Mouse (Mus musculus) skeletal muscle tissue, adult 2 months (tissue): Measurements from ENCODE around the gene Med16.
"Not testable (repeated sequence)": the region's sequence is repeated elsewhere in the genome, so short reads cannot be mapped to it uniquely, and the experiment has no call there.

Experiments used
- DNase-seq: peaks from one replicate; pipeline ENCODE4 v3.0.0-alpha.2; 2012; ENCODE audit warnings: low read depth, low spot score

The Med16 gene

DNA sequence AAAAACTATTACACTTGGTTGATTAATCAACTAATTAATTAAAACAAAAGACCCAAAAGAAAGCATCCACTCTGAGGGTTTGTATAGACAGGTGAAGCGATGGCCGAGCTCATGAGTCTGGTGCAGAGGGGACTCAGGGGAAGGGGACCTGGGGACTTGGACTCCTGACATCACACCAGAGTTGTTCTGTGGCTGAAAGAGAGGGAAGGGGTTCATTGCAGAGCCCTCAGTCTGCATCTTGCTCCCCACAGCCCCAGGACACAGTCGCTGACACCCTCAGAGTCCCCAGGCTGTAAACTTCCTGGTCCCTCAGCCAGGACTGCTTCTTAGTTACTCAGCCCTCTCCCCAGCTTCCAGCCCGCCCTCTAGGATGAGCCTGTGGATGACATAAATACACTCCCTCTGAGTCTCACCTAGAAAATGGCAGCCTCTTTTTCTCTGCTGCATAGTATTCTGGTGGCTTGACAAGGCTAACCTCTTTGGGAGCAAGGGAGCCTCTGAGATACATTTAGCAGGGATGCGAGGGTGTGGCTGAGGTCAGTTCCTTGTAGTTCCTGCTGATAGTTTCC, 8.9 kb upstream of the Med16 start:
- DNase-seq: no peak

DNA sequence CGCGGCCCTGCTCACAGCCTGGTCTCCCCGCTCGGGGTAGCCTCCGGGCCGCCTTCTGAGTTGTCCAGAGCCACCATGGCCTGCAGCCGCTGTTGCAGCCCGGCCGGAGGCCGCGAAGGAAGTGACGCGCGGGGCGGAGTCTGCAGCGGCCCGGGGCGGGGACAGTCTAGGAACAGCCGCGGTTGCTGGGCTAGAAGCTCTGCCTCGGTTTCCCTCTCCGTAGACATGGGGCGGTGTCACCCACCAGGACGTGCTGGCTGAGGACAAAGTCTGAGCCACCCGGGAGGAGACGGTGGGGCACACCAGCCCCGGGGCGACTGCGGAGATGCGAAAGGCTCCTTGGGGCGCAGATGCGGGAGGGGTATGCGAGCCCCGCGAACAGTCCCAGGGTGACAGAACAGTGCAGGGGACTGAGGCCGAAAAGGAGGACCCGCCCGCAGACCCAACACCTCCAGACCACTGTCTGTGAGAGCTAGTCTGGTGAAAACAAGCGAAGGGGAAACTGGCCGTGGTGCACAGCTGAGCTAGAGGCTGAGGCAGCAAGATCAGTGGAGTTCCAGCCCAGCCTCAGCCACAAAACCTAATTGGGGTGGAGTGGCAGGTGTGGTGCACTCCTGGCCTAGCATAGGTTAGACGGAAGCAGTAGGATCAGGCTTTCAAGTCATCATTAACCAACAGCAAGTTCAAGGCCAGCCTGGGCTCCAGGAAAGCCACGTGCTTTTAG, 8.2 kb upstream of the Med16 start, which contains the start of gene Kiss1r:
TSS of gene Kiss1r (plus strand) at position 164 of the 724 bp plus-strand sequence.
- peak; percentile 57 for DNase-seq

DNA sequence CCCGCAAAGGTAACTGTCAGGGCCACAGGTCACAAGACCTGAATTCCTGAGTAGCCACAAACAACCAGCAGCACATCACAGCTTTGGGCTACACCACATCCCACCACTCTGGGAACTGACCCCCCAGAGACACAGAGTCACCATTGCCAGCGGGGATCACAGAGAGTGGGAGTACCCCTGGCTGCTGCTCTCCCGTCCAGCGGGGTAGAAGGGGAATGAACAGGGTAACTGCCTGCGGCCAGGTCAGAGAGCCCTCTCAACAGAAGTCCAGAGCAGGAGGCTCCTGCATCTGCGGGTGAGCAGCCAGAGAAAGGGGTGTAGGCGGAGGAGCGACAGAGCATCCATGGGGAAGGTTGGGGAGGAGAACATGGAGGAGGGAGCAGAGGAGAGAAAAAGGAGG, 7.4 kb upstream of the Med16 start:
- no peak for DNase-seq

DNA sequence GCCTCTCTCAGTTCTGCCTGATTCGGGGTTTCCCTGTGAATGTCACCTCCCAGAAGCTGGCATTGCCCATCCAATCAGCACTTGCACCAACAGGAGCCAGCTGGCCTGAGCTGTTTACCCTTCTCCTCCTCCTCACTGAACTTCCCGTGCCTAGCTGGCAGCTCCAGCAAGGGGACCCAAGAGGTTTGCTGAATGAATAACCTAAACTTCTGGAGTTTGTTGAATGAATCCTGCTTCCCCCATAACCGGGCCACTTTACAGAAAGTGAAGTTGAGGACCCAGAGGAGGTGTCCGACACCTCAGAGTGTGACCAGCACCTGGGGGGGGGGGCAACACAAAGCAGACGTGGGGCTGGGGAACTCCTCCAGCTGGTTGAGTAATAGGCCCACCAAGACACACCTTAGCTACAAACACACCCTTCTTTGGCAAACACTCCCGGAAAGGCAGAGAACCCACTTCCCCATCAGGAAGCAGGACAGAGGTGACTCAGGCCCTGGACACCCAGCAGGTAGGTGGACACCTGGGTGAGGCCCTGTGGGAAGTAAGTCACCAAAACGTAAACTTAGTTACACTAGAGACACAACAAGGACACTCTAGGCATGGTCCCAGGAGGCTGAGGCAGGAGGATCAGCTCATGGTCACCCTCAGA, 6.3 kb upstream of the Med16 start:
- no peak for DNase-seq

DNA sequence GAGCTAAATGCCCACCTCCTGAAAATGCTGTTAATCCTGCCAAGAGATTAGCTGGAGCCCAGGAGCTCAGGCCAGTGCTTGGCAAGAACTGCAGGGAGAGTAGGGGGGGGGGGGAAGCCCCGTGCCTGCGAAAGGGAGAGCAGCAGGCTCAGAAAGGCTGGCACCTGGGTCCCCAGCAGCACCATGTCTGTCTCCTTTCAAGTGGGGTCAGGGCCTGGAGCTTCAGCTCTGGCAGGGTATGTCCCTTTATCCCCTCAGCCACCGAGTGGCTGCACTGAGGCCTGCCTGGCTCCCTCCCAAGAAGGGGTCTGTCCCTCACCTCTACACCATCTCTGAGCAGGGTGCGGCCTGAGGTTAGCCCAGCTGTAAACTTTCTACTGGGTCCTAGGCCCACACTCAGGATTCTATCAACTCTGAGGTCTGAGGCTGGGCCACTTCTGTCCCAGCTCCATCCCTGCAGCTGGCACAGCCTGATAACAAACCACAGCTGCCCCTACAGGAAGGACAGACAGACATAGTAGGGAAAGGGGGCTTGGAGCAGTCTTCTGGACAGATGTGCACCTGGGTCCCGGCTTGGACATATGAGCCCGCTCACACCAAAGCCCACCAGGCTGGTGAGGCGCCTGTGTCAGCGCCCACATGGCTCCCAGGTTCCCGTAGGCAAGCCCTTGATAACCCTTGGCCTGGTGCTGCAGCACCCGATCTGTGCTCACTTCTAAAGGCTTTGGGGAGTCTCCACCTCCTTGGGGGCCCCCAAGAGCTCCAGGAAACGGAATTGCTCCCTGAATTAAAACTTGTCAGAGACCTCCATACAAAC, 5.6 kb upstream of the Med16 start:
- no peak for DNase-seq

DNA sequence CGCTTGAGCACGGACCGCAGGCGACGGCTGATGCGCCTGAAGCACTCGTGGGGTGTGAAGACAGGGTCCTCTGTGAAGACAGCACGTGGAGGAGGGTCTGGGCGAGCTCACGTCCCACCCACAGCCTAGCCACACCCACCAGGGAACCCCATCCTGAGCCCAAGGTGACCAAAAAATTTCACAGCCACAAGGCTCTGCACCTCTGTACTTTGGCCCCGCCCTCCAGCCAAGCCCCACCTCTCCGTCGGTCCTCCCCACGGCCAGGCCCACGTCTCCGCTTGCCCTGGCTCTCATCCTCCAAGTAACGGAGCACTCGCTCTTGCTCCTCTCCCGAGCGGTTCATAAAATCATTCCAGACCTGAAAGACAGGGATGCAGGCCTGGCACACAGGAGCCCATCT, 3.7 kb upstream of the Med16 start:
- no peak for DNase-seq

DNA sequence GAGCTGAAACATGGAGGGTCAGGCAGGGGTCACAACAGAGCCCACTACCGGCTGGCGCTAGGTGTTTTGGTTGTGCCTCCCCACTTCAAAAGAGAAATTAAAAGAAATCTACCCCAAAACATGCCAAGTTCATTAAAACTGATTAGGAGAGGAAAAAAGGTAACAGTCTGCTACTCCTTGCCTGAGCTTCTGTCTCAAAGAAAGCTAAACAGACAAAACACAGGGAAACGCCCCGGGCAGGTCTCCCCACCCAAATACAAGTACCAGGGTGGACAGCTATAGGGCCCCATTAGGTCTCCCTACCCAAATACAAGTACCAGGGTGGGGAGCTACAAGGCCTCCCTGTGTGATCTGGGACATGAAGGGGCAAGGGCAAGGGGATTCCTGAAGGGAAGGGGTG, 1.8 kb upstream of the Med16 start, which contains the start of gene Gm26602:
TSS of gene Gm26602 (plus strand) at position 301 of the 400 bp plus-strand sequence.
- DNase-seq: no peak

DNA sequence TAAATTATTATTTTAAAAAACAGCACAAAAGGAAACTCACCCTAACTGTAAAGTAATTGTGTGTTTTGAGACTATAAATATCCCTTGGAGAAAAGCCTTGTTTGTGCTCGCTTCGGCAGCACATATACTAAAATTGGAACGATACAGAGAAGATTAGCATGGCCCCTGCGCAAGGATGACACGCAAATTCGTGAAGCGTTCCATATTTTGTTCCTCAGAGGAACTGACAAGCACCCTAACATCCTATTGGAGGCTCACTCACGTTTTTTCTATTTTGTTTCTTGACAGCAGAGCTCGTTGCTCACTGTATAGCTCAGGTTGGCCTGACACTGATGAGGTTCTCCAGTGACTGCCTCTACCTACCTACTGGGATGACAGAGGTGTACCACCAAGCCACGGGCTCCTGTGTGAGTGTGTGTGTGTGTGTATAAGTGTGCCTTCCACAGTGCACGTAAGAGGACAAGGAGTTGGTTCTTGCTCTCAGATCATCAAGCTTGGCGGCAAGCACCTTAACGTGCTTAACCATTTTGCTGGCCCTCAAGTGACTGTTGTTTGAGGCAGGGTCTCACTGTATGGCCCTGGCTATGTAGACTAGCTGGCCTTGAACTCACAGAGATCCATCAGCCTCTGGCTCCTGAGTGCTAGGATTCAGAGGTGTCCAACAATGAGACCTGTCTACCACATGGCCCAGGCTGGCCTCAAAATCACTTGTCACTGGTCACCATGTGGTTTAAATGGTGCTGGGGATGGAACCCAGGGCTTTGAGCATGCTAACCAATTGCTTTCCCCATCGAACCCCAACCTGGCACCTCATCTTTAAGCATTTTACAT, 584 bp upstream of the Med16 start:
- no peak for DNase-seq

DNA sequence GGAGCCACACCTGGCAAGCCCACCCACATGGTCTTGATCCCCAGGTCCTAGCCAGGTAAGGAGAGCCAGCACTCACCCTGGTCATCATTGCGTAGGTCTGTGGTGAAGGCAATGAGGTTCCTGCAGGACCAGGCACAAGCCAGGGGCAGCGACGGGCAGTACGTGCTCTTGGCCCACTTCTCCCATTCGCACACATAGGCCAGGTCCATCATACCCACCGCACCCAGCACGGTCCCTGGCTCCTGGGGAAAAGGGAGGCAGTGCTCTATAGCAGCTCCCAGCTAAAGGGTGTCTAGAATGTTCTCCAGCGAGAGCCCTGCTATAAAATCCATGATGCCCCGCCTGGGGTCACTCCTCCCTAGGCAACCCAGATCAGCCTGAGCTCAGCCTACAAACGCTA, 1.3 kb downstream of the Med16 start:
- no peak for DNase-seq

DNA sequence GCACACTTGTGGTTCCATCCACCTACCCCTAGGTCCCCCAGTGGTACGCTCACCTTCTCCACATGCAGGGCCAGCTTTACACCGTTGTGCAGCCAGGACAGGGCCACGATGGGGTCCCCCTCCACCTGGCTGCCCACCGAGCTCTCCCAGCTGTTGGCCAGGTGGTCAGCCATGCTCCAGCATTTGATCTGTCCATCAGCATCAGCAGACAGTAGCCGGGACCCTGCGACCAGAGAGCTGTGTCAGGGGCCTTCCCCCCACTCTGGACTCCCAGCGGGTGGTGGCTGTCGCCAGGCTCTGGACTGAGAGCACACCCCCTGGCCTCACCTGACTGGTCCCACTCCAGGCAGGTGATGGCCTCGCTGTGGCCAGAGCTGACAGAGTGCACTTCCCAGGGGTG, 2.0 kb downstream of the Med16 start:
- no peak for DNase-seq

DNA sequence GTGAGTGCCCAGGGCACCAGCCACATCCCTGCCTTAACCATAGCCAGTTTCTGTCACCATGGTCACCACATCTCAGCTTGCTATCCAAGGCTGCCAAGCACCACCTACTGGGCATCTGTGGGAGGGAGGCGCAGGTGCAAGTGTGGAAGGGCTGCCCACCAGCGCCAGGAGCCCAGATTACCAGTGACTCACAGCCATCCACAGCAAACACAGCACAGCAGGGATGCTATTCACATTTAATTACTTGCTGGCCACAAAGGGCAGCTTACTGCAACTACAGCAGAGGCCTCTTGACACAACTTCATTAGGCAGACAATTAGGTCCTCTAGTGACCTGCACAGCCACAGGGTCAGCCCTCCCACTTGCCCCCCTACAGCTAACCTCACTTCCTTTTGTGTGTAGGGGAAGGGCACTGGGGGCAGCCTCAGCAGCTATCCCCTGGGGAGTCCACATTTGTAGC, 7.7 kb downstream of the Med16 start:
- no peak for DNase-seq

DNA sequence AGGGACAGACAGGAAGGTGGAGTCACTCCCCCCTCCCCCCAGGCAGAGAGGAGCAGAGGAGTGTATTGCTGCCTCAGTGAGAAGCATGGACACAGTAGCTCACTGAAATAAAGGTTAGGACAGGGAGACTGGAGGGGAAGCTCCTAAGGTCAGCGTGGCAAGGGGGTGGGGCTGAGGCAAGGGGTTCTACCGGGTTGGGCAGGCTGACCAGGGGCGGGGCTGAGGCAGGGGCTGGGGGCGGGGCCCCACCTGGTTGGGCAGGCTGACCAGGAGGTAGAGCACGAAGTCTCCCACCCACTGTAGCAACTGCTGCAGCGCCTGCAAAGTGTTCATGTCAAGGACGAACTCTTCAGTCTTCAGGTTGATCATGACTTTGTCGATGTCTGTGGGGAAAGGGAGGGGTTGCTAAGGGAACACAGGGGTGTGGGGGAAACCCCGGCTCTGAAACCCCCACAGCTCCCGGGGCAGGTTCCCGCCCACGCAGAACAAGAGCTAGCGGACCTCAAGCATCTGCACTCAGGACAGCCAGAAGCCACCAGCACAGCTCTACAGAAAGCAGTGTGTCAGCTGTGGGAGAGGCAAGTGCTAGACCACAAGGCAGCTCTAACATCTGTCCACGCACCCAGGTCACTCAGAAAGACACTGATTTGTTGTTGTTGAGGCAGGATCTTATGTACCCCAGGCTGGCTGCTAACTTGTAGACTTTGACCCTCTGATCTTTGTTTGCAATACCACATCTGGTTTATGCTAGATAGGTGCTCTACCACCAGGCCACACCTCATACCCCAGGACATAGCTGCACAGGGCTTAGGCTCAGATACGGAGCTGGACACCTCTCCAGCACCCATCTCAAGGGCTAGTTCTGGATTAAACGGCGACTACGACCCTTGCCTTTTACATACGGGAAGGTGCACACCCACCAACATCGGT, 11.1 kb downstream of the Med16 start:
- DNase-seq: no peak

DNA sequence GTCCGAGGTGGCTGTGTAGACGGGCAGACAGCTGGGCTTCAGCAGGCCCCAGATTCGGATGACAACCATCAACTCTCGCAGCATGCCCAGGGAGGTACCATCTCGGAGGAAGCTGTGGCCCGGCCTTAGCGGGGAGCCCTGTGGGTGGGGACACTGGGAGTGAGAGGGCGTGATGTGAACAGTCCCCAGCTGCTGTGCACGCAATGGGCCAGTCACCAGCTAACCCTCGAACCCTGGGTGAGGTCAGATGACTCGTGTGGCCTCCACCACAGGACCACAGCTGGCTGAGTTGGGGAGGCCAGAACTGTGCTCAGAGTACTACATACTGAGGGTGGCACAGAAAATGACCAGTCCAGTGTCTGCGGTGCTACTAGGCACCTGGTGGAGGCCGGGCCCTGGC, 11.9 kb downstream of the Med16 start:
- no peak for DNase-seq

DNA sequence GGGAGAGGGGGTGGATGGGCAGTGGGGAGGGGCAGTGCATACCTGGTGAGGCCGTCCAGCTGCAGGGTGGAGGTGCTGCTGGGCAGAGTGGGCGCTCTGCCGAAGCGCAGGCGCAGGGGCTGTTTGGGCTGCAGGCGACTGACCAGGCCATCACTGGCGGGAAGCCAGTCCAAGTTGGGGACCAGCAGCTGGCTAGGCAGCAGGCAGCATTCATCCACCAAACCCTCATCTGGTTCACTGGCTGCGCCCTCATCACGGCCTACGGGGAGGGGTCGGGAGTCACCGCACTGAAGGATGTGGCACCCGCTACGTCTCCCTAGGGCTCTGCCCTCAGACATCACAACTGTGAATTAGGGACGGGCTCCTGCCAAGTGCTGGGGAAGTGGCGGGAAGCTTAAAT, 12.4 kb downstream of the Med16 start:
- no peak for DNase-seq

DNA sequence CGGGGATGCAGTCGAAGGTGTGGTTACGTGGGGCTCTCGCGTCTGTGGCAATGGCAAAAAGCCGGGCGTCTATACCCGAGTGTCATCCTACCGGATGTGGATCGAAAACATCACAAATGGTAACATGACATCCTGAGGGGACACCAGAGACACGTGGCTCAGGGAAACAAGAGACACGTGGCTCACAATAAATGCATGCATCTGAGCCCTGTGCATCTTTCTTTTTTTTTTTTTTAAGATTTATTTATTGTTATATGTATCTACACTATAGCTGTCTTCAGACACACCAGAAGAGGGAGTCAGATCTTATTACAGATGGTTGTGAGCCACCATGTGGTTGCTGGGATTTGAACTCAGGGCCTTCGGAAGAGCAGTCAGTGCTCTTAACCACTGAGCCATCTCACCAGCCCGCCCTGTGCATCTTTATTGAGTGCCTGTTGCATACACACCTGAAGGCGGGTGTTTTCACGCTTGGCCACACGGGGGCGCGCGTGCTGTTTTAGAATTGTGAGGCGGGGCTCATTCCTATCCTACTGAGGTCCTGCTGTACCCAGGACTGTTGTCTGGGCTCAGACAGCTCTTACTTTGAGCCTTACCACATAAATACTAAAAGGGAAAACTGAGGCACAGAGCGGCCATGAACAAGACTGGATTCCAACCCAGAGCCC, 16.1 kb downstream of the Med16 start:
- DNase-seq: not testable (repeated sequence)

DNA sequence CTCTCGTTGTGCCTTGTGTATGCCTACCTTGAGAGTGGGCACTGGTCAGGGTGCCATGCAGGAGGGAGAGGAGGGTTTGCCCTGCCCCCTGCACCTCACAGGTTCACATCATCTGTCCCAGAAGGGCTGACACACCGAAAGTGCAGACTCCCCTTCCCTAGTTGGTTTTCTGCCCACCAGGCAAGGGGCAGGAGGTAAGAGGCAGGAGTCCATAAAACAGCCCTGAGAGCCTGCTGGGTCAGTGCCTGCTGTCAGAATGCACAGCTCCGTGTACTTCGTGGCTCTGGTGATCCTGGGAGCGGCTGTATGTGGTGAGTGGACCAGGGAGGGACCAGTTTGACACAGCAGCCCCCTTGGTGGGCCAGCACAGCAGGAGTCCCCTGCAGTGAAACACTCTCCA, 18.1 kb downstream of the Med16 start, which contains the start of gene Cfd:
TSS of gene Cfd (plus strand) at position 184 of the 400 bp plus-strand sequence.
- no peak for DNase-seq

DNA sequence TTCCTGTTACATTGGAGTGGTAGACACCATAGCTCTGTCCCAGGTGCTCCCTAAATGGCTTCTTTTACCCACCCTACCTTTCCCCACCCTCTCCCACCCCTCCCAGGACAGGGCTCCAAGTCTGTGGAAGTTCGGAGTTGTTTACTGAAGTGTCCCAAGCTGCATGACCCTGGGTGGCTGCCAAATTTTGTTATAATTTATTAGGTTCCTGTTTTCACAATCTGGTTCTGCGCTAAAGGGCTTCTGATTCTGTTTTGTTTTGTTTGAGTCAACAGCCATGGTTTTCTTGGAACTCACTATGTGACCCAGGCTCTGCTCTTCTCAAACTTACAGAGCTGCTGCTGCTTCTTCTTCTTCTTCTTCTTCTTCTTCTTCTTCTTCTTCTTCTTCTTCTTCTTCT, 19.3 kb downstream of the Med16 start:
- DNase-seq: no peak

DNA sequence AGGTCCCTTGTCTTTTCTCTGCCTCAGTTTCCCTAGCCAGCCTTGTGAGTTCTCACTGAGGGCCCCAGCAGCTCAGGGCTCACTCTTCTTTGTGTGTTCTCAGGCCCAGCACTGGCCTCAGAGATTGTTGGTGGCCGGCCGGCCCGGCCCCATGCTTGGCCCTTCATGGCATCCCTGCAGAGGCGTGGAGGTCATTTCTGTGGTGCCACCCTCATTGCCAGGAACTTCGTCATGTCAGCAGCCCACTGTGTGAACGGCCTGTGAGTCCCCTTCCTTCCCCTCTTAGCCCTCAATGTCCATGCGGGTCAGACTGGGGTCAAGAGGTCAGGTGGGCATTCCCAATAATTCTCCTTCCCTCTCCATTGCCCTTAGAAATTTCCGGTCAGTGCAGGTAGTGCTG, 22.1 kb downstream of the Med16 start:
- no peak for DNase-seq

DNA sequence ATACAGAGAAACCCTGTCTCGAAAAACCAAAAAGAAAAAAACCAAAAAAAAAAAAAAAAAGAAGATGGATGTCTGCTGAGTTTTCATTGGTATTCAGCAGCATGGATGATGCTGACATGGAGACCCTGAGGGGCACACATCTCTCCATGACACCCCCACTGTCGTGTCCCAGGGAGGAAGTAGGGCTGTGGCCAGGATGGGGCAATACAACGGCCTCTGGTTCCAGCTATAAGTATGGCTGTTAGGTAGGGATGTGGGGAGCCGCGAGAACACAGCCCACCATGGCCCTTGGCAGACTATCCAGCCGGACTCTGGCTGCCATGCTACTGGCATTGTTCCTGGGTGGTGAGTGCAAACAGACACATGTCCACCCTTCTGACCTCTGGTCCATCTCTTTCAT, 22.7 kb downstream of the Med16 start, which contains the start of gene Elane:
TSS of gene Elane (plus strand) at position 194 of the 400 bp plus-strand sequence.
- no peak for DNase-seq
